Mouse (Mus musculus) megakaryocyte, embryonic 14.5 days (primary cell): ENCODE measurements around the gene Golph3. TPM values are rescaled to one million over a fixed set of nuclear protein-coding genes. Genes with fewer than 3 reads are reported as not detected.

Source experiments
- H3K27me3 ChIP-seq: replicated peaks from 2 replicates; pipeline ENCODE3; 2012; ENCODE audit warnings: inconsistent platforms
- H3K36me3 ChIP-seq: replicated peaks from 2 replicates; pipeline ENCODE3; 2012; ENCODE audit warnings: low read length, inconsistent platforms, mixed read lengths
- H3K4me1 ChIP-seq: 2 replicates; pipeline ENCODE4 v1.6.1; 2012; ENCODE audit warnings: inconsistent platforms
- H3K4me3 ChIP-seq: replicated peaks from 2 replicates; pipeline ENCODE3; 2012; ENCODE audit warnings: moderate library complexity, mild to moderate bottlenecking, inconsistent platforms
- H3K9me3 ChIP-seq: 2 replicates; pipeline ENCODE4 v1.6.1; 2012; ENCODE audit warnings: inconsistent platforms
- FLI1 ChIP-seq: IDR thresholded peaks from 2 replicates; pipeline ENCODE4 v1.6.1; 2012; ENCODE audit warnings: low read length, inconsistent platforms, mixed read lengths
- GATA1 ChIP-seq: IDR thresholded peaks from 3 replicates; pipeline ENCODE4 v1.6.1; 2012; ENCODE audit warnings: mixed read lengths, low read length, inconsistent platforms, borderline replicate concordance
- polyA plus RNA-seq: library from polyadenylated mRNA; stranded (reverse); fragments of >175 nt; gene quantifications from 2 replicates; pipeline ENCODE4 v1.2.3, GENCODE M21; 2012; ENCODE audit warnings: low replicate concordance; ENCODE audit not compliant: insufficient read depth

Golph3 gene
- 175 and 429 TPM in 2 replicates for polyA plus RNA-seq

DNA sequence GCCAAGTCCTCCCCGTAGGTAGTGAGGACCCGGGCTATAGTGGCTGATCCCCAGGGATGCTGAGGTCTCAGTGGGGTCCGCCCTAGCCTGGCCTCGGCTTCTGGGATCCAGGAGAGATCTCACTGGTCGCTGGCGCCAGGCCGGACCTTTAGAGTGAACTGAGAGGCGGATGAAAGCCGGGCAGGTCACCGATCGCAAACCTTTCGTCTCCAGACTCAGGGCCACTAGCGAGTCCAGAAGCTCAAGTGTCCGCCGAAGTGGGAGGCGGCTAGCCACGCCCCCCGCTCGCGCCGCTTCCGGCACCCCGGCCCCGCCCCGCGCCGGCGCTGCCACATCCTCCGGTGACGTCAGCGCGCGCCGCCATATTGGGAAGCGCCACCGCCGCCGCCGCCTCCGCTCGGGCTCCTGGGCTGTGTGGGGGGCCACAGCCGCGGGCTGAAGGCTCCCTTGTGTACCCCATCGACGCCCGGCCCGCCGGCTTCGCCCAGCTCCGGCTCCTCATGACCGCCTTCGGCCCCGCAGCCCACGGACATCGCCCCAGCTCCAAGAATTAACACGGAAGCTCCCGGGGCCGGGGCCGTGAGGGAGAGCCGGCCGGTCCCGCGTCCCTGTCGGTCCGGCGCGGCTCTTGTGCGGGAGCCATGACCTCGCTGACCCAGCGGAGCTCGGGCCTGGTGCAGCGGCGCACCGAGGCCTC lies at the start of gene Golph3:
Golph3 (plus strand) TSS at position 360 of the 697 bp plus-strand sequence.
- H3K4me1 ChIP-seq, result peaks cover 61% of the 10 kb centered on the region
- peak within 1 kb of the TSS; percentile 98 for H3K4me3 ChIP-seq
- TF ChIP-seq GATA1 (no peak), FLI1 (no peak)
- peaks cover 5% of the 10 kb centered on the region for H3K27me3 ChIP-seq
- peaks cover 15% of the 10 kb centered on the region for H3K36me3 ChIP-seq
- H3K9me3 ChIP-seq, result no peaks in the 10 kb centered on the region

DNA sequence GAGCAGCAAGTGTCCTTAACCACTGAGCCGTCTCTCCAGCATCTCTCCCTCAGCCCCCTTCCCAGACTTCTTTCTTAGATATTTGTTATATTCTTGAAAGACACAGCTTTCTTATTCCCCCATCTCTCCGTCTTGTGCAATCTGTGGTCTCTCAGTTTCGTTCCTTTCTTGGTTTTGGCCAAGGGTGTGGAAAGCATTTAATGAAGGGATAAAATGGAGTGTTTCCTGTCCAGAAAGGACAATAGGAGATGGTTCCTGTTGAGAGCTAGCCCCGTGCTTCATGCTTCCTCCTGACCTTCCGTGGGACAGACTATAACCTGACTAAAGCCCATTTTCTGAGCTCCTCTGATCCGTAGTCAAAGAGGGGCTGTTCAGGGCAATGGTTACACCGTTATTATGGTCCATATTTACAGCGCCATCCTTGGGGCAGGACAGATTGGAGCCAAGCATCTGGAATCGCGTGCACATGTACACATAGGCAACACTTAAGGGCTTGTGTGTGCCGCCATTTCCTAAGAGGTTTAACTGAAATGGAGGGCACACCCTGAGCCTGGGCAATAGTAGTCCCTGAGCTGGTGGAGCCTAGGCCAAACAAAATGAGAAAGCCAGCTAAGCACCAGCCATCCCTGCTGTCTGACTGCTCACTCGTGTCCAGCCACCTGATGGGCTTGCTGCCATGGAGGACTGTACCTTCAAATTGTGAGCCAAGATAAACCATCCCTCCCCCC lies 47.8 kb upstream of the Golph3 start:
- H3K9me3 ChIP-seq, result no peaks in the 10 kb centered on the region; the same call in 1 of the 2 replicates
- H3K27me3 ChIP-seq, result no peaks in the 10 kb centered on the region
- TF ChIP-seq GATA1, result no peak
- no peak for TF ChIP-seq FLI1
- no peak overlapping the region for H3K4me3 ChIP-seq
- peaks cover 43% of the 10 kb centered on the region for H3K4me1 ChIP-seq
- peaks cover 49% of the 10 kb centered on the region for H3K36me3 ChIP-seq

DNA sequence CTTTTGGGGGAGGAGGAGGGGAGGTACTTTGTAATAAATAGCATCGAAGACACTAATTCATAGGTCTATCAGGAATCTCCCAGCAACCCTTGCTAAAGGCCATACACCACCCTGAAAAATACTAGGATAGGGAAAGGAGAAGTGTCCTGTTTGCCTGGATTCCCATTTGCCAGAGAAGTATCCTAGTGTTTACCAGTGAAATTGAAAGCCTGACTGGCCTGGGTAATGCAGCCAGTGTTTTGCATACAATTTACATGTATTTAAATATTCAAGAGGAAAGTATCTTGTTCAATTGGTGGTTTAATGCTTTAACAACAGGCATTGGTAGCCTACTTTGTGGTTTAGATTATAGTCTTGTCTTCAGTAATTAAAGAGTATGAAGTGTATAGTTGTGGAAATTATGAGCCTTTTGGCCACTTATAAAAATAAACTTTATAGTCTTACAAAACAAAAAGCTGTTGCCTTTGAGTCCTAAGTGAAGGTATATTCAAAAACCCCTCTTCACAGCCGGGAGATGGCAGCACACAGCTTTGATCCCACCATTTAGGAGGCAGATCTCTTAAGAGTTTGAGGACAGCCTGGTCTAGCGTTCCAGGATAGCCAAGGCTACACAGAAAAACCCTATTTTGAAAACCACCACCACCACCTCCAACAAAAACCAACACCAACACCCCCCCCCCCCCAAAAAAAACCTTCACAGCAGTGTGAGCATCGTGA lies 47.0 kb upstream of the Golph3 start:
- Histone ChIP-seq H3K27me3 (no peaks in the 10 kb centered on the region), H3K36me3 (peaks cover 42% of the 10 kb centered on the region), H3K4me1 (peaks cover 43% of the 10 kb centered on the region), H3K9me3 (peaks cover 3% of the 10 kb centered on the region; the same call in 1 of the 2 replicates), H3K4me3 (no peak overlapping the region)
- no peak for TF ChIP-seq FLI1
- TF ChIP-seq GATA1, result no peak

DNA sequence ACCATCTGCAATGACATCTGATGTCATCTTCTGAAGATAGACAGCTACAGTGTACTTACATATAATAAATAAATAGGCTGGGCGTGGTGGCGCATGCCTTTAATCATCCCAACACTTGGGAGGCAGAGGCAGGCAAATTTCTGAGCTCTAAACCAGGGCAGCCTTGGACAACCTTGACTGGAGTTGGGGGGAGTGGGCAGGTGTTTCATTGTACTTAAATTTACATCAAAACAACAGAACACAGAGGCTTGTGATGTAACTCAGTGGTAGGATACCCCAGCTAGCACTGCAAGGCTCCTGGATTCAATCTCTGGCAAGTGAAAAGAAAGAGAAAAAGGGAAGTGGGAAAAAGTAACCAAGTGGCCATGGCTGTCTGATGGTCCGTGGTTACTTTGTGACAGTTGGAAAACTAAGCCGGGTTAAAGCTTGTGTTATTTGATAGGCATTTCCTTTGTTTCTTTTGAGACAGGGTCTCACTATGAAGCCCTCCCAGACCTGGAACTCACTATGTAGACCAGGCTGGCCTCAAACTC lies 46.1 kb upstream of the Golph3 start:
- Histone ChIP-seq H3K9me3 (peaks cover 11% of the 10 kb centered on the region), H3K27me3 (no peaks in the 10 kb centered on the region), H3K4me1 (peaks cover 35% of the 10 kb centered on the region), H3K4me3 (no peak overlapping the region), H3K36me3 (peaks cover 35% of the 10 kb centered on the region)
- TF ChIP-seq GATA1 (no peak), FLI1 (no peak)

DNA sequence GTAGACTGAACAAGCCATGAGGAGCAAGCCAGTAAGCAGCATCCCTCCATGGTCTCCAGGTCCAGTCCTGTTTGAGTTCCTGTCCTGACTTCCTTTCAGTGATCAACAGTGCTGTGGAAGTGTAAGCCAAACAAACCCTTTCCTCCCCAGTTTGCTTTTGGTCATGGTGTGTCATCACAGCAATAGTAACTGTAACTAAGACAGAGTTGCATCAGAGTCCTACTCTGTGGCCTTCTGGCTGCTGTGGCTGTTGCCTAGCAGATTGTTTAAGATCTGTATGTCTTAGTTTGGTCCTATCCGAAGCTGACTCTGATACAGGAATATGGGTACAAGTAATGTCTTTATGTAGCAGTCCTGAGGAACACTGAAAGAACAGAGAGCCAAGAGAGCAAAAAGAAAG lies 41.4 kb upstream of the Golph3 start:
- TF ChIP-seq FLI1, result no peak
- no peak overlapping the region for H3K4me3 ChIP-seq
- H3K9me3 ChIP-seq, result peaks cover 23% of the 10 kb centered on the region
- peaks cover 10% of the 10 kb centered on the region for H3K36me3 ChIP-seq
- no peaks in the 10 kb centered on the region for H3K27me3 ChIP-seq
- H3K4me1 ChIP-seq, result peaks cover 23% of the 10 kb centered on the region

DNA sequence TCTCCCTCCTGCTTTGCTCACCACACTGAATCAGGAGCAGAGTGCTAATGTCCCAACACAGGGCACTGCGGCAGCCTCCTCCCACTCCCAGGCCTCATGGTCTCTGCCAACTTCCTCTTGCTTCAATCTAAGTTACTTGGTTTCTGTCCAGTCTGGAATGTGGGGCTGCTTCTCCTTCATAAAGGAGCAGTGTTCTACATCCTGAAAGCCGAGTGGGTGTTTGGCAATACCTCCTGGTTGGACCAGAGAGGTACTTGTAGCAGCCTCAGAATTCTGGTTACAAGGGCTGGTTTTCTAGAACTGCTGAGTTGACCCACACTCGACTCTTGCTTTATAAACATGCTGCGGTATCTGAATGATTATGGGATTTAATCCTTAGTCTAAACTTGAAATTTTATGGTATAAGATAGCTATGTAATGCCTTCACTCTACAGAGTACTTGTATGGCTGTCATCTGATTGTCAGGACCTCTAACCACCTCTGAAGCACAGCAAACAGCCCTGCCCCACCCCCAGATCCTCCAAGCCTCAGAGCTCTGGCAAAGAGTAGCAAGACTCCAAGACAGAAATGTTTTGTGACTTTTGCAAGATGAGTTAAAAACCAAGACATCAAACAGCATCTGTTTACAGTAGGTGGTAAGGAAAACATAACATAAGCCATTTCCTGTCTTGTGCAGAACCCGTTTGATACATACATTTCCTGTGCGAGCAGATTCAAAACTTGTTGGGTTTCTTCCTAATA lies 36.3 kb upstream of the Golph3 start:
- TF ChIP-seq FLI1 (no peak), GATA1 (no peak)
- Histone ChIP-seq H3K27me3 (peaks cover 7% of the 10 kb centered on the region), H3K4me1 (peaks cover 20% of the 10 kb centered on the region), H3K4me3 (no peak overlapping the region), H3K9me3 (peaks cover 24% of the 10 kb centered on the region), H3K36me3 (peaks cover 6% of the 10 kb centered on the region)

DNA sequence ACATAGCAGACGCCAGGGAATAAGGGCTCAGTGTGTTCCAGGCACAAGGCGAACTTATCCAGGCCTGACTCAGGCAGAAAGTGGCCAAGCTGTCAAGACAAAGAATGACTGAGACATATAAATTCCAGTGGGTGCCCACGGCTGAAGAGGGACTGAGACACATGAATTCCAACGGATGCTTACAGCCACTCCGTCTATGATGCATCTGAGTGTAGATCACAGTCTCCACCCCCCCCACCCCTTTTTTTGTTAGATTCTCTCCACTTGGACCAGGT lies 35.8 kb upstream of the Golph3 start:
- TF ChIP-seq GATA1, result no peak
- TF ChIP-seq FLI1, result no peak
- peaks cover 6% of the 10 kb centered on the region for H3K36me3 ChIP-seq
- peaks cover 23% of the 10 kb centered on the region for H3K4me1 ChIP-seq
- H3K9me3 ChIP-seq, result peaks cover 23% of the 10 kb centered on the region
- no peak overlapping the region for H3K4me3 ChIP-seq
- peaks cover 8% of the 10 kb centered on the region for H3K27me3 ChIP-seq

DNA sequence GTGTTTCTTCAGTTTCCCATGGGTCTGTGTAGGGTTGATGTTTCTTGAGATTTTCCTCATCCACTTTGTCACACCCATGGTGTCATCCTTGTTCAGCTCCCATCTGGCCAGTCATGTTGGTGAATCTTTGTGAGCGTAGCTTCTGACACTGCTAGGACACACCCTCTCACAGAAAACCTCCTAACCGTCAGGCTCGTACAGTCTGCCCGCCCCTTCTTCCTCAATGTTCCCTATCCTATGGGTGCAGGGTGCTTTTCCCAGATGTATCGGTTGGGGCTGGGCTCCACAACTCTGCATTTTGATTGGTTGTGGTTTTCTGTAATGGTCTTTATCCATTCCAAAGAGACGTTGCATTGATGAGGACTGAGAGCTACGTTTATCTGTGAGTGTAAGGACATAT lies 30.9 kb upstream of the Golph3 start:
- TF ChIP-seq GATA1, result no peak
- no peak for TF ChIP-seq FLI1
- H3K36me3 ChIP-seq, result no peaks in the 10 kb centered on the region
- peaks cover 16% of the 10 kb centered on the region for H3K4me1 ChIP-seq
- no peak overlapping the region for H3K4me3 ChIP-seq
- H3K9me3 ChIP-seq, result peaks cover 11% of the 10 kb centered on the region
- H3K27me3 ChIP-seq, result peaks cover 15% of the 10 kb centered on the region

DNA sequence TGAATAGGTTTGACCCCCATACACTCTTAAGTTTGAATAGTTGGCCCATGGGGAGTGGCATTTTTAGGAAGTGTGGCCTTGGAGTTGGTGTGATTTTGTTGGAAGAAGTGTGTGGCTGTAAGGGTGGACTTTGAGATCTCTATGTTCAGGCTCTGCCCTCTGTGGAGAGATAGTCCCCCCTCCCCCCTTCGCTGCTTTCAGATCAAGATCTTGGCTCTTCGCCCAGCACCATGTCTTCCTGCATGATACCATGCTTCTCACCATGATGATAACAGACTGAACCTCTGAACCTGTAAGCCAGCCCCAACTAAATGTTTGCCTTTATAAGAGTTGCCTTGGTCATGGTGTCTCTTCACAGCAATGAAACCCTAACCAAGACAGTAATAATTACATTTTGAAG lies 29.5 kb upstream of the Golph3 start:
- no peak for TF ChIP-seq FLI1
- TF ChIP-seq GATA1, result no peak
- H3K4me1 ChIP-seq, result peaks cover 13% of the 10 kb centered on the region
- H3K27me3 ChIP-seq, result peaks cover 15% of the 10 kb centered on the region
- no peaks in the 10 kb centered on the region for H3K36me3 ChIP-seq
- H3K9me3 ChIP-seq, result peaks cover 5% of the 10 kb centered on the region
- H3K4me3 ChIP-seq, result no peak overlapping the region

DNA sequence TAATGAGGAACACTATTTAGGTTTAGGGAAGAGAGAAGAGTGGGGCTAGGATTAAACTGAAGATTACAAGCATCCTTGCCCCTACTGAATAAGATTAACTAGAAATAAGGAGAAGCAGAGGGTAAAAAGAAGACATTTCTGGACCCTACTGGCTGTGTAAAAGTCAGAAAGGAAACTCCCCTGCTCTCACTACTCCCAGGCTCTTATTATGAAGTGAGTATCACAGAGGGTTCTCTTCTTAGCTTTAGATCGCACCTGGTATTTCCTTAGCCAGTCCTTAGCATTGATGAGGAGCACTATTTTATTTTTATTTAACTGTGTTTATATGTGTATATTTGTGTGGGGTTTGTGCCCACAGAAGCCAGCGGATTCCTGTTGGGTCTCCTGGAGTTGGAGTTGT lies 25.0 kb upstream of the Golph3 start:
- TF ChIP-seq FLI1 (no peak), GATA1 (no peak)
- Histone ChIP-seq H3K9me3 (no peaks in the 10 kb centered on the region), H3K27me3 (peaks cover 7% of the 10 kb centered on the region), H3K36me3 (no peaks in the 10 kb centered on the region), H3K4me1 (peaks cover 20% of the 10 kb centered on the region), H3K4me3 (no peak overlapping the region)
